Mouse (Mus musculus): ENCODE data around the gene Gm3238.
"Not testable (repeated sequence)": the region's sequence is repeated elsewhere in the genome, so short reads cannot be mapped to it uniquely, and the experiment has no call there.

Gene Gm3238

DNA sequence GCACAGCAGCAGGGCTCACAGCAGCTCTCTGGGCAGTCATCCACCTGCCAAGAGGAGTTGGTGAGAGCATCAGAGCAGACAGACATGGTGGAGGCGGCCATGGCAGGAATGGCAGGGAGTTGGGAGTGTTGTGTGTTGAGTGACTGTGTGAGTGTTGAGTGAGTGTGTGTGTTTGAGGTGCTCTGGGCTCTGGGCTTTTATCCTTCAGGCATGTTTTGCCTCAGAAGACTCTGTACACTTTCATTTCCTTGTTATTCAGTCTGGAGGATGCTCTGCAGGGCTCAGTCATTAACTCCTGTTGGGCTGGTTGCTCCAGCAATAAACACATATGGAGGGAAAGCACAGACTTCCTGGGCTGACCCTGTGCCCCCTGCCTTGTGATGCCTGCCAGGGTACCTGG, at the start of gene Gm3238:
Gene Gm3238 (minus strand): TSS at position 101 of the 400 bp plus-strand sequence.
- not testable (repeated sequence) for DNase-seq (ENCODE audit: low read depth, low spot score)

DNA sequence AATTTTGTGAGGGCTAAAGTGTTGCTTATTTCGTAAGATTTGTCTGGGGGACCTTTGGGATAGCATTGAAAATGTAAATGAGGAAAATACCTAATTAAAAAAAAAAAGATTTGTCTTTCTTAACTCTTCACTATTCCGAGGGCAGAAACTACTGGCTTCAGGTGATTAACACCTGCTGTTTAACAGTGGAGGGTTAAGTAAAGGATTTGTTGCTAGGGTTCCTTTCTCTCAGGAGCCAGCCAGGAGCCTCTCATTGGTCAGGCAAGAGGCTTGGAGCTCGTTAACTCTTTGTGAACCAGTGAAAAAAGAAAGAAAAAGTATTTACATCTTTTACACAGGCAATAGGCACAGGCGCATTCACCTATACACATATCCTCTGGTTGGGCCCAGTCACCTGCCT, 48.1 kb upstream of the Gm3238 start:
- DNase-seq (ENCODE audit: low read depth, low spot score), result no peak

DNA sequence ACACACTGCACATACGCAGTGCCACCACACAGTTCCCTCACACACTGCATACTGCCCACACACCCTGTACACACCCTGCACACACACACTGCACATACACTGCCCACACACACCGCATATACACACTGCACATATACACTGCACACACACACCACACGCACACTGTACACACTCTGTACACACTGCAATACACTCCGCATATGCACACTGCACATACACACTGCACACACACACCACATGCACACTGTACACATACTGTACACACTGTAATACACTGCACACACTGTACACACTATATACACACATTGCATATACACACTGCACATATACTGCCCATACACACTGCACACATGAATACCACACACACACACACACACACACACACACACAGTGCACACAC, 47.4 kb upstream of the Gm3238 start:
- DNase-seq (ENCODE audit: low read depth, low spot score), result no peak

DNA sequence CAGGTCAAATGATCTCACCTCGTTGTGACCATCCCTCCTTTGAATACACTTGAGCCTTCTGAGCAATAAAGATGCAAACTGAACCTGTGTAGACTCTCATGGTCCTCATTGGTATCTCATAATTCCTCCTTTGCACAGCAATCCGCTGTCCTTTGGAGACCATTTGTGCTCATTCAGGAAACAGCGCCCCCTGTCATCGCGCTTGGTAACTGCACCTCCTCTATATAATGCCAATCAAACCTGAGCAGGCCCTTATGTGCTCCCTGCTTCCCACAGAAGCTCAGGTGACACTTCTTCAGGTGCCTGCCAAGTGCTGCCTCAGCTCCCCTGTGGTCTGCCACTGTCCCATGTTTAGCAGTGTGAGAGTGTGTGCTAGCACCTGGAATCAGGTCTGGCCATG, 44.4 kb upstream of the Gm3238 start:
- peak; percentile 52 for DNase-seq (ENCODE audit: low read depth, low spot score)

DNA sequence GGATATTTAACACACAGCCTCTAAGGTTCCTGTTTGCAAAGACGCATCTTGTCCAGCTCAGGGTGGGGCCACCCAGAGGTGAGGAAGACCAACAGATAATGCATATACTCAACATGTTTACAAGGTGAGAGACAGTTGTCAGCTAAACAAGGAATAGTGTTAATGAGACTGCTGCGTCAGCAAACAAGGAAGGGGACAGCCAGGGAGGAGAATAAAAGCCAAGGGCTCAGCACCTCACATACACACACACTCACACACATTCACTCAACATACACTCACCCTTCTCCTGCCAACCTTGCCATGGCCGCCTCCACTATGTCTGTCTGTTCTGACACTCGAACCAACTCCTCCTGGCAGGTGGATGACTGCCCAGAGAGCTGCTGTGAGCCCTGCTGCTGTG, 43.3 kb upstream of the Gm3238 start, which contains the start of gene Gm2696:
Gene Gm2696 (plus strand): TSS at position 301 of the 400 bp plus-strand sequence.
- DNase-seq (ENCODE audit: low read depth, low spot score), result no peak

DNA sequence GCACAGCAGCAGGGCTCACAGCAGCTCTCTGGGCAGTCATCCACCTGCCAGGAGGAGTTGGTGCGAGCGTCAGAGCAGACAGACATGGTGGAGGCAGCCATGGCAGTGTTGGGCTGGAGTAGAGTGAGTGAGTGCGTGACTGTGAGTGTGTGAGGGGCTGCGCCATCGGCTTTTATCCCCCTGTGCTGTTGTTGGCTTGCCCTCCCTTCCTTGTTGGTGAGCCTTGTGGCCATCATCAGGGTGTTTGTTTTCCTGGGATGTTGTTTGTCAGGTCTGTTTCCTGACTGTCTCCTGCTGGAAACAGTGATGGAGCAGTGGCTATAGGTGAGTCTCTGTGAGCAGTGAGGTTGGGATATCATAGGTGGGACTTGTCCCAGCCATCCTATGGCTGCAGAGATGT, 40.6 kb upstream of the Gm3238 start, which contains the start of gene Gm9507:
Gene Gm9507 (minus strand): TSS at position 101 of the 400 bp plus-strand sequence.
- DNase-seq (ENCODE audit: low read depth, low spot score), result no peak

DNA sequence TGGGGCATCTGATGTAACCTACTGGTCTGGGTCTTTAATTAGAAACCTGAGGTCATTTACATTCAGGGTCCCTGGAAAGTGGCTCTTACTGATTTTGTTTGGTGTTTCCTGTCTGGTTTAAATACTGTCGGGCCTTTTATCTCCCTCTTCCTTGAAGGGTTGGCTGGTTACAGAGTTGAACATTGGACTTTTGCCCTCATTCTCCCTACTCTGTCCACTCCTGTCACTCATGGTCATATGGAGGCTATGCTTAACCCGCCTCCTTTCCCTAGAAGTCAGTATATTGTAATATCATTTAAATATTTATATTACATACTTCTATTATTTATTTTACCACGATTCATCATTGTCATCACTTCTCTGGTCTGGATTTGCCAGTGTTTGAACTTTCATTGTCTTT, 33.0 kb upstream of the Gm3238 start:
- no peak for DNase-seq (ENCODE audit: low read depth, low spot score)

DNA sequence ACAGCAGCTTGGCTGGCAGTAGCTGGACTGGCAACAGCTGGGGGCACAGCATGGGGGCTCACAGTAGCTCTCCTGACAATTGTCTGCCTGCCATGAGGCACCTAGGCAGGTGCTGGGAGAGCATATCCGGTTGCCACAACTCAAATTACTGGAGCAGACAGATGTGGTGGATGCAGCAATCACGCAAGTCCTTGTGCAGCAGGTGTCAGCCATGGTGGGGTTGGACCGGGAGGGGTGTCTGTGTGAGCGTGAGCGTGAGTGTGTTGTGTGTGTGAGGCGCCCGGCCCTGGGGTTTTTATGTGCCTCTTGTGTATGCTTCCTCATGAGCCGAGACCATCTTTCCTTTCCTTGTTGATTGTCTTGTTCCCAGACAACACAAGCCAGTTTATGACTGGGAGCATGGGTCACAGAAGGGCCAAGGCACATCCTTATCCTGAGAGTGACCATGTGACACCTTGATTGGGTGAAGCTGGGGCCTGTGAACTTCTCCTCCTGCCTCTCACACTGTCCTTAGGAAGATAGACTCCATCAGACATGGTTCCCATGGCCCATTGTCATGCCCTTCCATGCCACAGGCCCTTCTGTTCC, 27.9 kb upstream of the Gm3238 start, which contains the start of gene Gm19668:
Gene Gm19668 (minus strand): TSS at position 213 of the 588 bp plus-strand sequence.
- no peak for DNase-seq (ENCODE audit: low read depth, low spot score)

DNA sequence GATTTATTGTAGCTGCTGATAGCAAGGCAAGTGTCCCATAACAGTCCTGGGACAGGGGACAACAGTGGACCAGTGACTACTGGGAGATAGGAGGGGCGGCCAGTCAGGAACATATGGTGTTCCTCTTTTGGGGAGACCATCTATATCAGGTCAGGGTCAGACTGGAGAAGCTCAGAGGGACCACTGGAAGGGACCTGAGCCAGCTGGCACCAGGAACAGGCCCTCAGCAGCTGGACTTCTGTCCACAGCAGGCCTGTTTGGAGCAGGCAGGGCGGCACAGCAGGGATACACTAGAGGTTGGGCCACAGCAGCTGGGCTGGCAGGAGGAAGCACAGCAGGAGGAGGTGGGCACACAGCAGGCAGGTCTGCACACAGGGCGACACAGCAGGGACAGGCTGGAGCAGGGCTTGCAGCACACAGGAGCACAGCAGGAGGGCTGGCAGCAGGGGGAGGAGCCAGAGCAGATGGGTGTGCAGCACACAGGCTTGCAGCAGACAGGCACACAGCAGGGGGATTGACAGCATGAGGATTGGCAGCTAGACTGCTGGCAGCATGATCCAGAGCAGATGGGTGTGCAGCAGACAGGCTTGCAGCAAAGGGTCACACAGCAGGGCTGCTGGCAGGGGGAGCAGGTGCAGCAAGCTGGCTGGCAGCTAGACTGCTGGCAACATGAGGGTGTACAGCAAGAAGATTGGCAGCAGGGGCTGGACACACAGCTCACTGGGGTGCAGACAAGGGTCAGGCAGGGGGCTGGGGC, 27.2 kb upstream of the Gm3238 start:
- not testable (repeated sequence) for DNase-seq (ENCODE audit: low read depth, low spot score)

DNA sequence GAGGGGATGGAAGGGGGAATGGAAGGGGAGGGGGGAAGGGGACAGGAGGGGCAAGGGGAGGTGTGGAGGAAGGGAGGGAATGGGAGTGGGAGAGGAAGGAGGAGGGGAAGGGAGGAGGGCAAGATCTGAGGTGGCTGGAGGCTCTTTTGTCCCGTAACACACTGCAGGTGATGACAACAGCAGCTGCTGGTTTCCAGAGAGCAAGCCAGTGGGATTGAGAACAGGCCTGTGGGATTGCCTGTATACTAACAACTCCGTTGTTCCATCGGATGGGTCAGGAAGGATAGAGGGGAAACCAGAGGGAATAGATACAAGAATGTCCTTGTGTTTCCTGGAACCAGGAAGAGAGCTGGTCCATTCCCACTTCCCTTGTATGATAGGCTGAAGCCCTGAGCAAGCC, 26.6 kb upstream of the Gm3238 start:
- DNase-seq (ENCODE audit: low read depth, low spot score), result no peak

DNA sequence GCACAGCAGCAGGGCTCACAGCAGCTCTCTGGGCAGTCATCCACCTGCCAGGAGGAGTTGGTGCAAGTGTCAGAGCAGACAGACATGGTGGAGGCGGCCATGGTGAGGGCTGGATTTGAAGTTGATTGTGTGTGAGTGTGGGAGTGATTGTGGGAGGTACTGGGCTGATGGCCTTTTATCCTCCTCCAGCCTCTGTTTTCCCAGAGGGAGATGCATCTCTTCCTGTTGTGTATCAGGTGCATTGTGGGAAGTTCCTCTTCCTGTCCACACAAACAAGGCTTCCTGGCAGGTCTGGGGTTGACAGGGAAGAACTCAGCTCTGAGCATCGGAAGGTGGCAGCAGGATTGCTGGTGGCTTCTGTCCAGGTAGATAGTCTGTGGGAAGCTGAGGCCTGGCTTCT, 23.9 kb upstream of the Gm3238 start, which contains the start of gene Gm9639:
Gene Gm9639 (minus strand): TSS at position 101 of the 400 bp plus-strand sequence.
- no peak for DNase-seq (ENCODE audit: low read depth, low spot score)

DNA sequence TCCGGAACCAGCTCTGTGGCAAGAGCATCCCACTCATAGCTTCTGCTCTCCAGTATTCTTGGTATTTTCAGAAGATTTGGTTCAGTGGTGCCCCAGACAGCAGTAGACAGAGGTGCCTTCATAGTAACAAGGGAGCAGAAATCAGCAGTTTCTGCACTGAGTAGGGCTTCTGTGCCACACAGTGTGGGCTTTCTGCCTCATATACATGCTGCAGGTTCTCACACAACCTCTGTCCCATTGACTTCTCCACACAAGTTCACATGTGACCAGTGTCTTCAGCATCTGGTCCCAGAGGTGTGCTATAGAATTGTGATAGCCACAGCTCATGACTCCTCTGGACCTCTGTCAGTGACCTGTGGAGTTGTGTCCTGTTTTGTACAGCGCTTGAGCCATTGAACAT, 17.5 kb upstream of the Gm3238 start:
- DNase-seq (ENCODE audit: low read depth, low spot score), result no peak

DNA sequence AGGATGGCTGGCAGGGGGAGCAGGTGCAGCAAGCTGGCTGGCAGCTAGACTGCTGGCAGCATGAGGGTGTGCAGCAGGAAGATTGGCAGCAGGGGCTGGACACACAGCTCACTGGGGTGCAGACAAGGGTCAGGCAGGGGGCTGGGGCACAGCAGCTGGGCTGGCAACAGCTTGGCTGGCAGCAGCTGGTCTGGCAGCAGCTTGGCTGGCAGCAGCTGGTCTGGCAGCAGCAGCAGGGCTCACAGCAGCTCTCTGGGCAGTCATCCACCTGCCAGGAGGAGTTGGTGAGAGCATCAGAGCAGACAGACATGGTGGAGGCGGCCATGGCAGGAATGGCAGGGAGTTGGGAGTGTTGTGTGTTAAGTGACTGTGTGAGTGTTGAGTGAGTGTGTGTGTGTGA, 16.8 kb upstream of the Gm3238 start, which contains the start of gene Gm7137:
Gene Gm7137 (minus strand): TSS at position 325 of the 400 bp plus-strand sequence.
- not testable (repeated sequence) for DNase-seq (ENCODE audit: low read depth, low spot score)

DNA sequence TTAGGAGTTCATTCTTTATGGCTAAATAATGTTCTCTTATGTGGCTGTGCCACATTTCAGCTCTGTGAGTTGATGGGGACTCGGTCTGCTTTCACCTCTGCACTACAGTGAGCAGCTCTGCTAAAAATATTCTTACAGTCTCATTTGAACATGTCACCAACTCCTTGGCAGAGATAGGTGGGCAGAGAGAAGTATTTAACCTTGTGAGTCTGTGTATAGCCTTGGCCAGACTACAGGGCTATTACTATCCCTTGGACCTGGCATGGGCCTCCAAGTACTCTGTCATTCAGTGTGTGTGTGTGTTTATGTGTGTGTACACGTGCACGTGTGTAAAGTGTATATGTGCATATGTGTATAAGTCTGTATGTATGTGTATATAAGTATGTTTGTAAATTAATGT, 12.3 kb upstream of the Gm3238 start:
- not testable (repeated sequence) for DNase-seq (ENCODE audit: low read depth, low spot score)

DNA sequence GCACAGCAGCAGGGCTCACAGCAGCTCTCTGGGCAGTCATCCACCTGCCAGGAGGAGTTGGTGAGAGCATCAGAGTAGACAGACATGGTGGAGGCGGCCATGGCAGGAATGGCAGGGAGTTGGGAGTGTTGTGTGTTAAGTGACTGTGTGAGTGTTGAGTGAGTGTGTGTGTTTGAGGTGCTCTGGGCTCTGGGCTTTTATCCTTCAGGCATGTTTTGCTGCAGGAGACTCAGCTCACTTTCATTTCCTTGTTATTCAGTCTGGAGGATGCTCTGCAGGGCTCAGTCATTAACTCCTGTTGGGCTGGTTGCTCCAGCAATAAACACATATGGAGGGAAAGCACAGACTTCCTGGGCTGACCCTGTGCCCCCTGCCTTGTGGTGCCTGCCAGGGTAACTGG, 11.3 kb upstream of the Gm3238 start, which contains the start of gene Gm3250:
Gene Gm3250 (minus strand): TSS at position 101 of the 400 bp plus-strand sequence.
- not testable (repeated sequence) for DNase-seq (ENCODE audit: low read depth, low spot score)

DNA sequence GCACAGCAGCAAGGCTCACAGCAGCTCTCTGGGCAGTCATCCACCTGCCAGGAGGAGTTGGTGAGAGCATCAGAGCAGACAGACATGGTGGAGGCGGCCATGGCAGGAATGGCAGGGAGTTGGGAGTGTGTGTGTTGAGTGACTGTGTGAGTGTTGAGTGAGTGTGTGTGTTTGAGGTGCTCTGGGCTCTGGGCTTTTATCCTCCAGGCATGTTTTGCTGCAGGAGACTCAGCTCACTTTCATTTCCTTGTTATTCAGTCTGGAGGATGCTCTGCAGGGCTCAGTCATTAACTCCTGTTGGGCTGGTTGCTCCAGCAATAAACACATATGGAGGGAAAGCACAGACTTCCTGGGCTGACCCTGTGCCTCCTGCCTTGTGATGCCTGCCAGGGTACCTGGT, 5.7 kb upstream of the Gm3238 start, which contains the start of gene Gm7138:
Gene Gm7138 (minus strand): TSS at position 101 of the 400 bp plus-strand sequence.
- DNase-seq (ENCODE audit: low read depth, low spot score), result not testable (repeated sequence)

DNA sequence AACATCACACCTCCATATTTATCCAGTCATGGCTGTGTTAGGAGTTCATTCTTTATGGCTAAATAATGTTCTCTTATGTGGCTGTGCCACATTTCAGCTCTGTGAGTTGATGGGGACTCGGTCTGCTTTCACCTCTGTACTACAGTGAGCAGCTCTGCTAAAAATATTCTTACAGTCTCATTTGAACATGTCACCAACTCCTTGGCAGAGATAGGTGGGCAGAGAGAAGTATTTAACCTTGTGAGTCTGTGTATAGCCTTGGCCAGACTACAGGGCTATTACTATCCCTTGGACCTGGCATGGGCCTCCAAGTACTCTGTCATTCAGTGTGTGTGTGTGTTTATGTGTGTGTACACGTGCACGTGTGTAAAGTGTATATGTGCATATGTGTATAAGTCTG, 1.0 kb upstream of the Gm3238 start:
- DNase-seq (ENCODE audit: low read depth, low spot score), result not testable (repeated sequence)

DNA sequence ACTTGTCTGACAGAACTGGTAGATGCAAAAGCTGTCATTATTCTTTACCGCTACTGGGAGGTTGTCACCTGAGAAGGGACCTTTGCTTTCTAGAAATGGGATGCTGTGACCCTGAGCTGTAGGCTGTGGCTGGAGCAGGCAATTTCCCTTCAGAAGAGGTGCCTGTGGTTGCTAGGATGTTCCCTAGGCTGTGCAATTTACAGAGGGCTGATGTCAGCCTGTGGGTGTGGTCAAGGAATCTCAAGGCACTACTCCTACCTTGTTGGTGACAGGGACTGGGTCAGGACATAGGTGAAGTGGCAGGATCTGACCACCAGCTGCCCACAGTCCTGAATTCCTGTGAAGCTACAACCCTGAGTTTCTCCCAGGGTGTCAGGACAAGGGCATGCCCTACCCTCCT, 1.4 kb downstream of the Gm3238 start:
- DNase-seq (ENCODE audit: low read depth, low spot score), result no peak

DNA sequence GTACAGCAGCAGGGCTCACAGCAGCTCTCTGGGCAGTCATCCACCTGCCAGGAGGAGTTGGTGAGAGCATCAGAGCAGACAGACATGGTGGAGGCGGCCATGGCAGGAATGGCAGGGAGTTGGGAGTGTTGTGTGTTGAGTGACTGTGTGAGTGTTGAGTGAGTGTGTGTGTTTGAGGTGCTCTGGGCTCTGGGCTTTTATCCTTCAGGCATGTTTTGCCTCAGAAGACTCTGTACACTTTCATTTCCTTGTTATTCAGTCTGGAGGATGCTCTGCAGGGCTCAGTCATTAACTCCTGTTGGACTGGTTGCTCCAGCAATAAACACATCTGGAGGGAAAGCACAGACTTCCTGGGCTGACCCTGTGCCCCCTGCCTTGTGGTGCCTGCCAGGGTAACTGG, 11.5 kb downstream of the Gm3238 start, which contains the start of gene Gm3233:
Gene Gm3233 (minus strand): TSS at position 101 of the 400 bp plus-strand sequence.
- DNase-seq (ENCODE audit: low read depth, low spot score), result not testable (repeated sequence)

DNA sequence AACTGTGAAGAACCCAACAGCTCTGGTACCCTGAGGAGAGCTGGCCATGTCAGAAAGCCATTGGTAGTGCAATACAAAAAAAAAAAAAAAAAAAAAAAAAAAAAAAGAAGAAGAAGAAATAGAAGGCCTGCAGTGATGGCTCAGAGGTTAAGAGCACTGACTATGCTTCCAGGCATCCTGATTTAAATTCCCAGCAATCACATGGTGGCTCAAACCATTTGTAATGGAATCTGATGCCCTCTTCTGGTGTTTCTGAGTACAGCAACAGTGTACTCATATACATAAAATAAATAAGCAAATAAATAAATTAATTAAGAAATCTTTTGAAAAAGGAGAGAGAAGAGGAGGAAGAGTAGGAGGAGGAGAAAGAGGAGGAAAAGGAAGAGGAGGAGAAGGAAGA, 17.7 kb downstream of the Gm3238 start:
- DNase-seq (ENCODE audit: low read depth, low spot score), result peak; percentile 47

DNA sequence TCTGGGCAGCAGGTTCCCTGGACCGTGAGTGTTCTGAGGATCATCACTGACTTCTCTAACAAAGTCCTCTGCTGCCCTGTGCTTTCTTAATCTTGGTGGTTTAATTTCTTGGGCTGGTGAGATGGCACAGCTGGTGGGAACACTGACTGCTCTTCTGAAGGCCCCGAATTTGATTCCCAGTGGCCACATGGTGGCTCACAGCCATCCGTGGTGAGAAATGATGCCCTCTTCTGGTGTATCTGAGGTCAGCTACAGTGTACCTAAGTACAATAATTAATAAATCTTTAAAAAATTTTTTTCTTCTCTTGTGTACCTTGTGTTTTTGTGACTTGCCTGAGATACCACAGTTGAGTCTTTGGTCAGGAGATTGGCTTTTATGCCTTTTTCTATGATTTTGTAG, 18.8 kb downstream of the Gm3238 start:
- DNase-seq (ENCODE audit: low read depth, low spot score), result not testable (repeated sequence)

DNA sequence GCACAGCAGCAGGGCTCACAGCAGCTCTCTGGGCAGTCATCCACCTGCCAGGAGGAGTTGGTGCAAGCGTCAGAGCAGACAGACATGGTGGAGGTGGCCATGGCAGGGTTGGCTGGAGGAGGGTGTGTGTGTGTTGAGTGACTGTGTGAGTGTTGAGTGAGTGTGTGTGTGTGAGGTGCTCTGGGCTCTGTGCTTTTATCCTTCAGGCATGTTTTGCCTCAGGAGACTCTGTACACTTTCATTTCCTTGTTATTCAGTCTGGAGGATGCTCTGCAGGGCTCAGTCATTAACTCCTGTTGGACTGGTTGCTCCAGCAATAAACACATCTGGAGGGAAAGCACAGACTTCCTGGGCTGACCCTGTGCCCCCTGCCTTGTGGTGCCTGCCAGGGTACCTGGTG, 19.9 kb downstream of the Gm3238 start, which contains the start of gene Gm9736:
Gene Gm9736 (minus strand): TSS at position 101 of the 400 bp plus-strand sequence.
- not testable (repeated sequence) for DNase-seq (ENCODE audit: low read depth, low spot score)

Data from ZHBTc4 (cell line).